Mouse (Mus musculus) E14TG2a.4 (cell line): ENCODE measurements at regions not wholly inside any gene's neighbourhood (a gene's known extent, or its start where the extent isn't known, plus 50 kb on each side); places are given as distances from the start of the nearest gene placed in this dataset.

Experiments
- CTCF ChIP-seq: conservative IDR thresholded peaks from 2 replicates; pipeline ENCODE4 v1.5.1; 2014; ENCODE audit warnings: low read length
- NANOG ChIP-seq: IDR thresholded peaks from 2 replicates; pipeline ENCODE4 v1.6.1; 2014; ENCODE audit warnings: borderline replicate concordance, low read length, mixed read lengths
- POU5F1 ChIP-seq: IDR thresholded peaks from 2 replicates; pipeline ENCODE4 v1.6.1; 2014; ENCODE audit warnings: low read length, borderline replicate concordance

- TF ChIP-seq CTCF (no peak), POU5F1 (no peak), NANOG (no peak)
Observed at GRCm38 (mm10) chr17:62543056-62543975, 337.8 kb downstream of the Efna5 start.
